Mouse (Mus musculus) midbrain, embryonic 11.5 days (tissue): ENCODE results near the gene Nodal. TPM values are rescaled to one million over a fixed set of nuclear protein-coding genes. Genes with fewer than 3 reads are reported as not detected.

Experiments
- polyA plus RNA-seq: library from polyadenylated mRNA; unstranded; fragments of >200 nt; fragmentation: Nextera tagmentation; extraction: Ambion mirVana; gene quantifications from 2 replicates; pipeline ENCODE4 v1.2.1, GENCODE M21; 2014

The Nodal gene
- polyA plus RNA-seq, 1 experiment from 2014 or later = not detected

Other genes starting within 250 kb of the Nodal start
- not detected in 2 replicates for gene Tbata, start 246.0 kb upstream of the Nodal start, polyA plus RNA-seq
- gene Adamts14, start 144.5 kb upstream of the Nodal start, polyA plus RNA-seq = 0.21 and 0.31 TPM in 2 replicates
- 0.07 TPM in 1 of 2 replicates, not detected in the other for gene Prf1, start 120.1 kb upstream of the Nodal start, polyA plus RNA-seq
- gene Pald1, start 34.4 kb upstream of the Nodal start, polyA plus RNA-seq = 15.3 and 17.3 TPM in 2 replicates
- 30.4 and 32.6 TPM in 2 replicates for gene Eif4ebp2, start 34.7 kb downstream of the Nodal start, polyA plus RNA-seq
- 9.8 and 11.3 TPM in 2 replicates for gene Lrrc20, start 57.8 kb downstream of the Nodal start, polyA plus RNA-seq
- 0.06 TPM in 1 of 2 replicates, not detected in the other for gene Npffr1, start 177.5 kb downstream of the Nodal start, polyA plus RNA-seq
- 323 and 335 TPM in 2 replicates for gene Ppa1, start 230.6 kb downstream of the Nodal start, polyA plus RNA-seq